Mouse (Mus musculus) embryonic fibroblast, embryonic 13.5 days (primary cell): Measurements from ENCODE around the gene Cdc42ep2.

Experiments
- CTCF ChIP-seq: IDR thresholded peaks from 2 replicates; pipeline ENCODE4 v1.5.1; 2011; ENCODE audit warnings: mild to moderate bottlenecking, control low read depth, low read length, moderate library complexity, borderline replicate concordance; ENCODE audit not compliant: insufficient read depth
- POLR2A ChIP-seq: IDR thresholded peaks from 2 replicates; pipeline ENCODE4 v1.6.1; 2011; ENCODE audit warnings: low read depth, mild to moderate bottlenecking, control low read depth, low read length, moderate library complexity

DNA sequence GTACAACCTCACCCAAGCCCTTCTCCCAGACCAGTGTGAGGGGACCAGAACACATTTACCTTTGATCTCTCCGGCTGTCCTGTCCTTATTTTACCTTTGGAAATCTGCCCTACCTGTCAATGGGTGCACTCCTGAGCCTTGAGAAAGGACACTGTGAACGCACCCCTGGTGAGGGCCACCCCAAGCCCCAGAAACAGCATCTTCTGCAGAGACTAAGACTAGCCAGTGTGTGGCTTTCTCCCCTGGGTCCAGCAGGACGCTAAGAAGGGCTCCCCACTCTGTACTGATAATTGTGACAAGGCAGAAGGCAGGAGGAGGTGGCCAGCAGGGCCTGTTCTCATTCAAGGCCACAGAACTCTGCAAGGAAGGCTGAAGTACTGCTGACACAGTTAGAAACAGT is 45.7 kb downstream of the Cdc42ep2 start:
- TF ChIP-seq CTCF = no peak
- no peak for TF ChIP-seq POLR2A
